Mouse (Mus musculus) heart, adult 2 months (tissue): ENCODE measurements at regions not wholly inside any gene's neighbourhood (a gene's known extent, or its start where the extent isn't known, plus 50 kb on each side); places are given as distances from the start of the nearest gene placed in this dataset.

Experiments used
- CTCF ChIP-seq: fragments of 200-600 bp; IDR thresholded peaks from 2 replicates; pipeline ENCODE4 v1.8.1; 2022; ENCODE audit warnings: antibody characterized with exemption, mild to moderate bottlenecking, moderate library complexity
- EP300 ChIP-seq: fragments of 200-500 bp; IDR thresholded peaks from 2 replicates; pipeline ENCODE4 v1.6.1; 2011; ENCODE audit warnings: low read depth, low read length, control low read depth; ENCODE audit not compliant: insufficient read depth
- POLR2A ChIP-seq: fragments of 200-500 bp; IDR thresholded peaks from 2 replicates; pipeline ENCODE4 v1.6.1; 2011; ENCODE audit warnings: mild to moderate bottlenecking, low read depth, low read length, control low read depth; ENCODE audit not compliant: insufficient read depth

DNA sequence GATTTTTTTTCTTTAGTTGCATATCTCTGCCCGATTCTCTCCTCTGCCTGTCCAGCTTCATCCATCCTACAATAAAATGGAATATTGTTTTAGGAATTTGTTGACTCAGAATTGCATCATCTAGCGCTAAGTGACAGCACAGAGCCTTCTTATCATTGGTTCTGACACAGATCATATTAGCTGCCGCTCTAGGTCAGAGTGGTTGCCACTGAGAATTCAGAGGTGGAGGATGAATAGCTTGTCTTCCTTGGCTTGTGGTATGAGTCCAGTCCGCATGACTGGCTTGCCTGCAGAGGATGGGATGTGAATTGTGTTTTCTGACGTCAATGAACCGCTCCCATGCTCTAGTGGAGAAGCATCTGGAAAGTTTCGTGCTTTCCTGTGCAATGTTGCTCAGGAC, 462.3 kb upstream of the Cd180 start:
- TF ChIP-seq POLR2A = no peak
- no peak for TF ChIP-seq CTCF
- no peak for TF ChIP-seq EP300
